Mouse (Mus musculus): Measurements from ENCODE around the gene Trmt5. TPM values are rescaled to one million over a fixed set of nuclear protein-coding genes. Genes with fewer than 3 reads are reported as not detected.

Gene Trmt5
- polyA plus RNA-seq, 1 experiment from 2014 or later: 17.1 TPM

DNA sequence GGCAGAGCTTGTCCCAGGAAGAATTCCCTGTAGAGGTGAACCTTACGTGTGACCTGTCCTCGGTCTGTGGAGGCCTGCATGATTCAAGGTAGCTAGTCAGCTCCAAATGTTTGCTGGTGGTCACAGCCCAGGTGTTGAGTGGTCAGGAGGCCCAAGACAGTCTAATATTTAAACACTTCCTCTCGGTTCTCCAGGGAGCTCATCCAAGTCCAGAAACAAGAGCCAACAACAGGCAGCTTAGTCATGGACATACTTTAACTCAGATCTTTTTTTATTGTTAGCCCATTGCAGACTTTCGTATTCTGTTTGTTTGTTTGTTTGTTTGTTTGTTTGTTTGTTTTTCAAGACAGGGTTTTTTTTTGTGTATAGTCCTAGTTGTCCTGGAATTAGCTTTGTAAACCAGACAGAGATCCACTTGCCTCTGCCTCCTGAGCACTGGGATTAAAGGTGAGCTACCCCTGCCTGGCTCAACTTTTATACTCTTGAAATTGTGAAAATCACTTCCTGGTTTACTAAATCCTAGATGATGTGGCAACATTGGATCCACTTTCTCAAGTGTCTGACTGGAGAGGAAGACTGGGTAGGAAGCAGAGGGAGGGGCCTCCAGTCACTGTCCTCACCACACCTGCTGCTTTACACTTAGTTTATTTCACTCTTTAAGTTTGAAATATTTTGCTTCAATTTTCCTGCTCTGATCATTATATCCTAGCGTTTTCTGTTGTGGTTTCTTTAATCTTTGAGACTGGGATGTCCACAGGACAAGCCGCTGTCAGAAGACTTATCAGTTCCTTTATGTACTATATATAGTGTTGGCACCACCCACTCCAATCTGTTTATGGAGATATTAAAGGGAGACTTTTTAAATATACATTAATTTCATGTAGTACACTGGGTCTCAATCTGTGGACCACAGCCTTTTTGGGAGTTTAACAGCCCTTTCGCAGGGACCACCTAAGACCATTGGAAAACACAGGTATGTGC lies 31.5 kb upstream of the Trmt5 start:
- Histone ChIP-seq H3K4me3 (replicated peaks) (no peak overlapping the region), H3K27ac (replicated peaks) (no peak overlapping the region), H3K9ac (no peak overlapping the region), H3K4me1 (no peaks in the 10 kb centered on the region), H3K9me3 (replicated peaks) (no peaks in the 10 kb centered on the region), H3K36me3 (no peaks in the 10 kb centered on the region; the same call in 1 of the 2 replicates), H3K27me3 (peaks cover 5% of the 10 kb centered on the region; the same call in 1 of the 2 replicates), H3K4me2 (replicated peaks) (no peak overlapping the region)
- WGBS: 88% methylated on average over 7 of the region's 7 CpGs
- ATAC-seq (ENCODE audit: insufficient number of reproducible peaks, low FRiP score, low TSS enrichment, low read depth): no peak

DNA sequence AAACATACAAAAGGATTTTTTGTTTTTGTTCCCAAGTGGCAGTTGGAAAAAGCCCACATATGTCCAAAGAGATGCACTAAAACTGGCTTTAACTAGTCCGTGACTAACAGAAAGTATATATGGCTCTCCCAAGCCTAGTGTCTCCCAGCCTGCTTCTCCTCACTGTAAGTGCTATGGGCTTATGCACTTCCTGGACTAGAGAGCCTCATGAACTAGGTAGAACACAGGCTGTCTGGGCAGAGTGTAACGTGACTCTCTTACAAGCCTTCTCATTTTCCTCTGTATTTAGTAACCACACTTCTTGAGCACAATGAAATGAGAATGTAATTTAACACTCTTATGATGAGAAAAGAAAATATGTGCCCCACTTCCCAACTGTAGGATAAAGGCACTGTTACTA lies 22.2 kb upstream of the Trmt5 start:
- Histone ChIP-seq H3K9ac (no peak overlapping the region), H3K4me2 (replicated peaks) (no peak overlapping the region), H3K4me1 (no peaks in the 10 kb centered on the region), H3K9me3 (replicated peaks) (no peaks in the 10 kb centered on the region), H3K4me3 (replicated peaks) (no peak overlapping the region), H3K36me3 (no peaks in the 10 kb centered on the region), H3K27me3 (no peaks in the 10 kb centered on the region), H3K27ac (replicated peaks) (no peak overlapping the region)
- ATAC-seq (ENCODE audit: insufficient number of reproducible peaks, low FRiP score, low TSS enrichment, low read depth): no peak
- WGBS: 54% methylated on average over 2 of the region's 2 CpGs

DNA sequence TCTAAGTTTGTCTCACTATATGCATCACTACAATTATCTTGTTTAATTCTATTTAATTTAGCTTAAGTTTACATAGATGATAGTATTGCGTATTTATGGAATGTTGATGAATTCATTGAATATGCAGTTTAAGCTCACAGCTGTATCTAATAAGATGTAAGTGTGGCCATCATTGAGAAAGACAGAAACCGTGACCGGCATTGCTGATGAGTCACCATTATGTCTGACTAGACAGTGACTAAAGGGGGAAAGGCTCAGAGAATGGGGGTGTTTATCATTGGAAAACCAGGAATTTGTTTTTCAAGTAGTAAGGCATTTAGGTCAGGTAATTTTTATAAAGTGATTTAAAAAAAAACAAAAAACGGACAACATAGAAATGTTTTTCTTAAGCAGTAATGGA lies 21.2 kb upstream of the Trmt5 start:
- no peak overlapping the region for H3K4me2 ChIP-seq (replicated peaks)

DNA sequence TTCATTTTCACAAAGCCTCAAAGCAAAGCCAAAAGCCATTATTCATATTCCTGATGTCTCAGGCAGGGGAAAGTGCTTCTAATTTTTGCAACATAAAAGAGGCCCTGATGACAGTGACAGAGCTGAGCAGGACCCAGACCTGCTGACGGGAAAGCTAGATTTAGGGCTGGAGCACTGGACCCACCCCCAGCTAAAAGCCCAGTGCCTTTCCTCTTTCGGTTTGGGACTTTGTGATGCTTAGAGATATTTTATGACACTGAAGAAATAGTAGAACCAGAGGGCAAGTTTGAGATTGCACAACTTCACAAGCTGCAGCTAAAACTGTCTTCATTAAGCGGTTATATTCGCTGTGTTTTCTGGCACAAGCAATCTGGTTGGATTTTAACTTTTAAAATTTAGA lies 18.1 kb upstream of the Trmt5 start:
- ATAC-seq (ENCODE audit: insufficient number of reproducible peaks, low FRiP score, low TSS enrichment, low read depth): no peak
- 76% methylated on average over 4 of the region's 4 CpGs for WGBS
- H3K27me3 ChIP-seq: no peaks in the 10 kb centered on the region

More for the DNA sequence above, 21.2 kb upstream of the Trmt5 start:
- Histone ChIP-seq H3K27me3 (no peaks in the 10 kb centered on the region), H3K4me1 (no peaks in the 10 kb centered on the region), H3K36me3 (no peaks in the 10 kb centered on the region), H3K27ac (replicated peaks) (no peak overlapping the region), H3K9me3 (replicated peaks) (no peaks in the 10 kb centered on the region), H3K9ac (no peak overlapping the region), H3K4me3 (replicated peaks) (no peak overlapping the region)
- no peak for ATAC-seq (ENCODE audit: insufficient number of reproducible peaks, low FRiP score, low TSS enrichment, low read depth)
- 58% methylated on average over 4 of the region's 4 CpGs for WGBS

DNA sequence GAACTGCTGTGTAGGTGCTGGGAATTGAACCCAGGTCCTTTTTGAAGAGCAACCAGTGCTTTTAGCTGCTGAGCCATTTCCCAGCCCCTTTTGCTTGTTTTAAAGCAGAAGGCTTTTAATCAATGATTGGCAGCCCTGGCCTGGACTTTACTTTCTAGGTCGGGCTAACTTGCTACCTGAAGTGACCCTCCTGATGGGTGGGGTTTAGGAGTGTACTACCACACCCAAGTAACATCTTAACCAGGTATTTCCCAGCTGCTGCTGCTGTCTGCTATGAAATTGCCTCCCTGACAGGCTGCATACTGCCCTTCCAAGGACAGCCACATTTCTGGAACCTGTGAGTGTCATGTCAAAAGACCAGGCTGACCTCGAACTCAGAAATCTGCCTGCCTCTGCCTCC lies 14.0 kb upstream of the Trmt5 start:
- H3K4me3 ChIP-seq (replicated peaks): no peak overlapping the region
- 0 out of 2 replicates have a peak, but pooled peaks cover 6% of the 10 kb centered on the region for H3K36me3 ChIP-seq
- no peak overlapping the region for H3K27ac ChIP-seq (replicated peaks)
- H3K4me2 ChIP-seq (replicated peaks): no peak overlapping the region
- H3K9ac ChIP-seq: no peak overlapping the region
- H3K4me1 ChIP-seq: peaks cover 9% of the 10 kb centered on the region
- no peak for ATAC-seq (ENCODE audit: insufficient number of reproducible peaks, low FRiP score, low TSS enrichment, low read depth)
- no peaks in the 10 kb centered on the region for H3K27me3 ChIP-seq
- 86% methylated on average over 2 of the region's 2 CpGs for WGBS
- H3K9me3 ChIP-seq (replicated peaks): no peaks in the 10 kb centered on the region

More for the DNA sequence above, 18.1 kb upstream of the Trmt5 start:
- Histone ChIP-seq H3K4me2 (replicated peaks) (no peak overlapping the region), H3K4me3 (replicated peaks) (no peak overlapping the region), H3K4me1 (no peaks in the 10 kb centered on the region), H3K9me3 (replicated peaks) (no peaks in the 10 kb centered on the region), H3K9ac (no peak overlapping the region), H3K36me3 (no peaks in the 10 kb centered on the region), H3K27ac (replicated peaks) (no peak overlapping the region)

DNA sequence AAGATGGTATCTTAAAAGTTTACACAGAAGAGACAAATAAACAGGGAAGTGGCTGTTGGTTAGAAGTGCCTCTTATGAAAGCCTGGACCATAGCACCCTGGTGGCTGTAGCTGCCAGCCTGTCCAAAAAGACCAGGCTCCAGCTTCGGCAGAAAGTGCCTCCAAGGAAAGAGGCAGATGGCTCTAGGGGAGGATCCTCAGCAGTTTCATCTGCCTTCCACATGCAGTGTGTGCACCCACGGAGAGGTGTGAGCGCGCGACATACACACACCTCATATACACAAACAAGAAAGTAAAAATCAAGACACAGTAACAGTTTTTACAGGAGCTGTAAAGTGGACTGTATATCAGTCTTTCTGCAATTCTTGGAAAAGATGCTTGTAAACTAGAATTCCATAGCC lies 12.1 kb upstream of the Trmt5 start:
- no peaks in the 10 kb centered on the region for H3K27me3 ChIP-seq
- no peak overlapping the region for H3K9ac ChIP-seq
- H3K27ac ChIP-seq (replicated peaks): no peak overlapping the region
- peaks cover 10% of the 10 kb centered on the region; the same call in 1 of the 2 replicates for H3K36me3 ChIP-seq
- H3K4me2 ChIP-seq (replicated peaks): no peak overlapping the region
- no peak overlapping the region for H3K4me3 ChIP-seq (replicated peaks)
- peaks cover 14% of the 10 kb centered on the region for H3K4me1 ChIP-seq
- no peaks in the 10 kb centered on the region for H3K9me3 ChIP-seq (replicated peaks)
- WGBS: 82% methylated on average over 5 of the region's 5 CpGs
- no peak for ATAC-seq (ENCODE audit: insufficient number of reproducible peaks, low FRiP score, low TSS enrichment, low read depth)

DNA sequence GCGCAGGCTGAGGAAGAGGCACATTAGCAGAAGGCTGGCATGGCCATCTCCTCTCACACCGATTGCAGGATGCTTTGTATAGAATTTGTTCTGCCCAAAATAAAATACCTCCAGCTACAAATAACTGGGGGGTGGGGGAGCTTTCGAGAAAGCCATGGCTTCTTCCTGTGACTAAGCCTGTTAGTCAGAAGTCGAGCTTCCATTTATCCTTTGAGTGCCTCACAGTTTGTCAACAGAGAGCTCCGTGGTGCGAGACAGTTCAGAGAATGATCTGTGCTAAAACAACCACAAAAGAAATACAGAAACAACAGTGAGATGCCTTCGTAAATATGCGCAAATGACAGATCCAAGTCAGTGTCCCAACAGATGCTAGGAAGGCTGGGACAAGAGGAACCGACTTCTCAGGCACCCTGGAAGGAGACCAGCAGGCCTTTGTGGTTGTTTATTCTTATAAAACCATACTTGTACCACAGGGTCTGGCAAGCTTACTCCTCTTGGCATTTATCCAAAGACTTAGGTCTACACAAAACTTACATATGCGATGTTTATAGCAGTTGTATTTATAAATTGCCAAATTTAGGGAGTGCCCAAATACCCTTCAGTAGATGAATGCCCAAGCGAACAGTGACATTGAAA lies 9.1 kb upstream of the Trmt5 start:
- ATAC-seq (ENCODE audit: insufficient number of reproducible peaks, low FRiP score, low TSS enrichment, low read depth): no peak
- H3K4me2 ChIP-seq (replicated peaks): no peak overlapping the region
- H3K9me3 ChIP-seq (replicated peaks): no peaks in the 10 kb centered on the region
- H3K4me1 ChIP-seq: peaks cover 14% of the 10 kb centered on the region
- H3K27ac ChIP-seq (replicated peaks): peak overlapping the region; percentile 35
- H3K36me3 ChIP-seq: peaks cover 19% of the 10 kb centered on the region
- no peaks in the 10 kb centered on the region for H3K27me3 ChIP-seq
- no peak overlapping the region for H3K4me3 ChIP-seq (replicated peaks)
- no peak overlapping the region for H3K9ac ChIP-seq
- 56% methylated on average over 11 of the region's 11 CpGs for WGBS

DNA sequence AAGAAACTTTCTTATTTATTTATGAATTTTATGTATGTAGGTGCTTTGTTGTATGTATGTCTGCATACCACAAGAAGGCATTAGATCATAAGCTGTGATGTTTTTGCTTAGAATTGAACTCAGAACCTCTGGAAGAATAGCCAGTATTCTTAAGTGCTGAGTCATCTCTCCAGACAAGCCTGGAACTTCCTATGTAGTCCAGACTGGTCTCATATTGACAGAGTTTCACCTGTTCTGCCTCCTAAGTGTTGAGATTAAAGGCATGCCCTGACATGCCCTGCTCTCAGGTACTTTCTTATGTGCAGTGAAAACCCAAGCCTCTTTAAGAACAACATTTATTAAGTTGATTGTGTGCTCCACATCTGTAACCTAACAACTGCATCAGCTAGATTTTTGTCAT lies 8.4 kb upstream of the Trmt5 start:
- Histone ChIP-seq H3K27ac (replicated peaks) (no peak overlapping the region), H3K4me1 (peaks cover 14% of the 10 kb centered on the region), H3K4me2 (replicated peaks) (no peak overlapping the region), H3K9me3 (replicated peaks) (no peaks in the 10 kb centered on the region), H3K4me3 (replicated peaks) (no peak overlapping the region), H3K36me3 (peaks cover 21% of the 10 kb centered on the region), H3K9ac (no peak overlapping the region), H3K27me3 (no peaks in the 10 kb centered on the region)
- ATAC-seq (ENCODE audit: insufficient number of reproducible peaks, low FRiP score, low TSS enrichment, low read depth): no peak

DNA sequence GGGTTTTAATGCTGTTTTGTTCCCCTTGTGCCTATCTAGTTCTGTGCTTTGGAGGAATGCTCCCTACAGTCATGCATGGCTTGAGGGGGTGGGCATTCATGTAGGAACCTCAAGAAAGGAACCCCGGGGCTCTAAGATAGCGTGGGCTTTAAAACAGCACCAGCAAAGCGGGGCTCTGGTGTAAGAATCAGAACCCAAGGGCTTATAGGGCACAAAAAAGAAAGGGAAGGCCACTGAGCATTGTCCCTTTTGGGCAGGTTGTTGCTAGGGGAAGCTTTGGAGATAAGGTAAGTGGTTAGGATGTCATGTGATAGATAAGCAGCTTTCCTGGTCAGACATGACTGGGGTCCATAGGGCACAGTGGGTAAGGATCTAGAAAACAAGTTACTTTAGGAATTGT lies 2.1 kb upstream of the Trmt5 start:
- ATAC-seq (ENCODE audit: insufficient number of reproducible peaks, low FRiP score, low TSS enrichment, low read depth): no peak
- Histone ChIP-seq H3K4me3 (replicated peaks) (no peak overlapping the region), H3K4me1 (peaks cover 20% of the 10 kb centered on the region), H3K4me2 (replicated peaks) (no peak overlapping the region), H3K36me3 (peaks cover 14% of the 10 kb centered on the region), H3K9me3 (replicated peaks) (no peaks in the 10 kb centered on the region), H3K27ac (replicated peaks) (no peak overlapping the region), H3K27me3 (no peaks in the 10 kb centered on the region), H3K9ac (no peak overlapping the region)
- WGBS: 95% methylated on average over 3 of the region's 3 CpGs

DNA sequence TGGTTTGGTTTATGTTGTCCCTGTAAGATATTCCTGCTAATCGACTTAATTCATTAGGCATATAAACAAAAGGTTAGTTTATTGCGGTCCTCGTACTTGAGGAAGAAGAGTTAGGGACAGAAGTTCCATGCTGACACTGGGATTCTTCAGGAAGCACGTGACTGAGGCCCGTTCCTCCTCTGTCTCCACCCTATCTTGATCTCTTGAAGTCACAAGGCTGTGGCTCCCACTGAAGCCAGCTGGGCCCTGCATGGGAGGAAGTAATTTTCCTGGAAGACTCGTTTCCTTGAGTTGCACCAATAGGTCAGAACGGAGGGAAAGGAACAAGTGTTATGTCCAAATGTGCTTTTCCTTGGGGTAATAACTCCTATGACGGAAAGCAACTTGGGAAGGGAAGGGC lies 1.1 kb upstream of the Trmt5 start:
- H3K4me3 ChIP-seq (replicated peaks): peak overlapping the region; percentile 78
- H3K36me3 ChIP-seq: peaks cover 15% of the 10 kb centered on the region
- no peaks in the 10 kb centered on the region for H3K9me3 ChIP-seq (replicated peaks)
- no peak for ATAC-seq (ENCODE audit: insufficient number of reproducible peaks, low FRiP score, low TSS enrichment, low read depth)
- WGBS: 63% methylated on average over 8 of the region's 8 CpGs
- peak overlapping the region; percentile 82; the same call in 1 of the 2 replicates for H3K9ac ChIP-seq
- H3K4me2 ChIP-seq (replicated peaks): peak overlapping the region; percentile 76
- H3K27ac ChIP-seq (replicated peaks): peak overlapping the region; percentile 85; the same call in 1 of the 2 replicates
- no peaks in the 10 kb centered on the region for H3K27me3 ChIP-seq
- H3K4me1 ChIP-seq: peaks cover 20% of the 10 kb centered on the region

DNA sequence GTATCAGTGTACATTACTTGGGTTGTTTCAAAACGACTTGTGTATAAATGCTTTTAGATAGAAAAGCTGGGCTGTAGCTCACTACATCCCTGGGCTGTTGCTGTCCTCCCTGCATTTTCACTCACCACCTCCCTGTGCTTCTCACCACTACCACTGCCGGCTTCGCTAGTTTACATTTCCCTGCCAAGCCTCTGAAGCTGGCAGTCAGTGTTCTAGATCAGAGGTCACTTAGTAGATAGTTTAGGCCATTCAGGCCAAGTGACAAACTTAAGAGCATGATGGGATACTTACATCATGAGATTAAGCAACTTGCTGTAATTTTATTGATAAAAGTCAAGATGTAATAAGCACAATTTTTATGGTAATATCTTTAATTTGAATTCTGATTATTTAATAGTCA lies 11.6 kb downstream of the Trmt5 start:
- Histone ChIP-seq H3K4me2 (replicated peaks) (no peak overlapping the region), H3K27ac (replicated peaks) (no peak overlapping the region), H3K4me3 (replicated peaks) (no peak overlapping the region), H3K27me3 (no peaks in the 10 kb centered on the region), H3K9me3 (replicated peaks) (peaks cover 4% of the 10 kb centered on the region; the same call in 1 of the 2 replicates), H3K9ac (no peak overlapping the region), H3K4me1 (no peaks in the 10 kb centered on the region), H3K36me3 (peaks cover 30% of the 10 kb centered on the region)
- no peak for ATAC-seq (ENCODE audit: insufficient number of reproducible peaks, low FRiP score, low TSS enrichment, low read depth)
- 91% methylated on average over 3 of the region's 3 CpGs for WGBS

All from embryonic facial prominence, embryonic 15.5 days (tissue).